Mouse (Mus musculus) adrenal gland, postnatal 36 days (tissue): Measurements from ENCODE around the gene Nup214. TPM values are rescaled to one million over a fixed set of nuclear protein-coding genes. Genes with fewer than 3 reads are reported as not detected.

Experiments
- DNase-seq, 2 experiments: peaks; one replicate each; pipeline ENCODE4 v3.0.0; 2021; ENCODE audit warnings: mixed read lengths in 1 of 2
- total RNA-seq, 2 experiments: library from RNA; stranded (reverse); gene quantifications; 2 replicates each; pipeline ENCODE4 v1.2.3; 2021

Gene Nup214
- total RNA-seq, 2 experiments from 2014 or later, result 63.1 to 65.4 TPM

DNA sequence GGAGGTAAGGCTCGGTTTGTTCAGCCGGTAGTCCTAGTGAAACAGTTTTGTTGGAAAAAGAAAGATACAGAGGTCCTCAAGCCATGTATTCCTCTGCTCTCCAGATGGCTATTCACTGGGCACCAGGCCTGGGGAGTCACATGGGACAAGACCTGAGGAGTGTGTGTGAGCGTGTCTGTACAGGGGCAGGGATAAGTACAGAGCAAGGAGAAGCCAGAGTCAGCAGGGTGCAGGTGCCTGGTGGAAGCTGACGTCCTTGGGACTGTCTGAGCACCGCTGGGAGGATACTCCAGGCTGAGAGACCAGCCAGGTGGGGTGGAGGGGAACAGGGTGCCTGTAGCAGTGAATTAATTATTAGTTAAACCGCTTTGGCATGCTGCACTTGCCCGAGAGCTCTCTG lies 10.7 kb upstream of the Nup214 start:
- DNase-seq, result no peak

DNA sequence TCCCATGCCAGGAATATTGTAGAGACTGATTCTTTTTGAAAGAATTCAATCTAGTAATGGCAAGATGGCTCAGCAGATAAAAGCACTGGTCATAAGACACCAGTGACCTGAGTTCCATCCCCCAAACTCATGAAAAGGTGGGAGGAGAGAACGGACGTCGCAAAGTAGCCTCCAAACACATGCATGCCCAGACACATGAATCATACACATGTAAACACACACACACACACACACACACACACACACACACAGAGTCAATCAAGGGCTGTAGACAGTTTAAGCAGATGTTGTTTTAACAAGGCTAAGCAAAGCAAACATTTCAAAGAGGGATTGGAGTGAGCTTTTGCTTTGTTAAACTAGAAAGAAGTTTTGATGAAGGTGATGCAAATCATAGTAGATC lies 10.0 kb upstream of the Nup214 start:
- DNase-seq, result no peak

DNA sequence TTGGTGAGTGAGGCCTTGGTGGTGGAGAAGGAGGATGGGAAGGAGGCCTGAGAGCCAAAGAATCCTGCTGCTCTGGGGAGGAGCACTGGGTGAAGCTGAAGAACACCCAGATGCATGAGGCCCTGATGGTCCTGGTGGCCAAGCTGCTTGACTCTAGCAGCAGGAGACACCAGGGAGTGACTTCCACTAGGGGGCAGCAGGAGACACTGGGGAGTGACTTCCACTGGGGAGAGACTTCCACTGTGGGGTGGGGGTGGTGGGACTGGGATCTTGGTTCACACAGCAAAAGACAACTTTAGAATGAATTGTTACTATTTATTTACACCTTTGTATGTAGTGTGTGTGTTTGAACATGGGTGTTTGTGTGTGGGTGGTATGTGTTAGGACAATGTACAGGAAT lies 9.1 kb upstream of the Nup214 start:
- peak; percentile 61 to 63 for DNase-seq

DNA sequence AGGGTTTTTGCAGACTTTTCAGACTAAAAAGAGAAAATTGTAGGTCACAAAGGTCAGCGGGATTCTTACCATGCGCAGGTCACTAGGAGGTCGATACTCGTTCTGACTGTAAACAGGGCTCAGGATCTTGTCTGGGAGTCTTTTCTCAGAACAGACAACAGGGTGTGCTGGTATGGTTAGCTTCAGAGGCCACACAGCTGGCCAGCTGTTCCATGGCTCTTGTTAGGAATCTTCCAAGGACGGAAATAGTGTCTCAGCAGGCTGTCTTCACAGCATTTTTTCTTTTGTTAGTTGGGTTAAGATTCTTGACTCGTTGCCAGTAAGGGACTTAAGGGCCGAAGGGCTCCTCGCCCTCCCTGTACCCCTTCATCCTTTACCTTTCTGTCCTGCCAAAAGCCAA lies 7.4 kb upstream of the Nup214 start:
- no peak for DNase-seq

DNA sequence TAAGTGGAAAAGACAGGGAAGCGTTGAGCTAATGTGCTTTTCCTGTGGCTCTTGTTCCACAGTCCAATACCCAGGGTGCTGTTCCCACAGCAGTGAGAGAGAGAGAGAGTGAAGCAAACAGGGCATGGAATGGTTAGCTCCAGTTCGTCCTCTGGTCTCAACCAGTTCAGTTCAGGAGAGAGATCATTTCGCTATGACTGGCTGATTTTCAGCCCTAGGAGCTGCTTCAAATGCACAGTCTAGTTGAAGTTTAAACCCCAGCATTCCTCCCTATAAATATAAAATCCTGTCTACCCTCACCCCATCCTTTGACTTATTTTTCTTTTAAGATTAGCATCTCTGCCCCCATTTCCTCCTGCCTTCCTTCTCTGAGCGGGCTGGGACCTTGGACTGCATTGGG lies 1.6 kb upstream of the Nup214 start:
- no peak for DNase-seq

DNA sequence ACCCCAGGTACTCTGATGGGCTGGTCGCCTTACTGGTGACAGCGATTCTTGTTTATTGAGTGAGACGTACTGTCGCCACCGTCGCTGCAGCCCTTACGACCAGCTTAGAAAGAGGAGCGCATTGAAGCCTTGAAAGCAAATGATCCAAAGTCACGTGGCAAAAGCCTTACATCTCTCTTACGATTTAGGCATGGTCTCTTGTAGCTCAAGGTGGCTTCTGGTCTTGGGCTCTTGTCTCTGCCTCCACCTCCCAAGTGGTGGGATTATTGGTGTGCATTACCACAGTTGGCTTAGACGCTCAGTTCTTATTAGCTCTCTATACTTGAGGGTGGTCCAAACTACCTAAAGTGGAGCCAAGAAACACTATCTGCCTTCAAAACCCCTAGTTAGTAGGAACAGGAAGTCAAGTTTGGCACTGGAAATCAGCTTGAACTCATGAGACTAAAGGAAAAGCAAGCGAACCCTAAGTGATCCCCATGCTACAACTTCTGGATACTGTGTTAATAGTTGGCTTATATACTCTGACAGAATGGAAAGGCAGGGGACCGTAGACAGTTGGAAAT lies 654 bp downstream of the Nup214 start:
- no peak for DNase-seq

DNA sequence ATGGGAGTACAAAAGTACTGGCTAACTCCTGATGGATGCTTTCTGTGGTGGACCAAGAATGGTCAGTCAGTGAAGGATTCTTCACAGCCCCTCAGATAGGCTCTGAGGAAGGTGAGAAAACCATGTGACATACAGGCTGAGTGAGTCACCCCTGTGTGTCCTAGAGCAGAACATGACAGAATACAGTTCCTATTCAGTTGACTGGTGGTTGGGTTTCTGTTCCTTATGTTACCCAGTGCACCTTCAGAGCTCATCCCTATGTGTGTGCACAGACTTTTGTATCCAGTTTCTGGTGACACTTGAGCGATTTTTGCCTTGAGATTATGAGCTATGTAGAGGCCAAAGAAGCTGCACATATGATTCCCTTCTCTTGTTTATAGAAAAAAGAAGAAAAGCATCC lies 13.5 kb downstream of the Nup214 start:
- DNase-seq, result no peak

DNA sequence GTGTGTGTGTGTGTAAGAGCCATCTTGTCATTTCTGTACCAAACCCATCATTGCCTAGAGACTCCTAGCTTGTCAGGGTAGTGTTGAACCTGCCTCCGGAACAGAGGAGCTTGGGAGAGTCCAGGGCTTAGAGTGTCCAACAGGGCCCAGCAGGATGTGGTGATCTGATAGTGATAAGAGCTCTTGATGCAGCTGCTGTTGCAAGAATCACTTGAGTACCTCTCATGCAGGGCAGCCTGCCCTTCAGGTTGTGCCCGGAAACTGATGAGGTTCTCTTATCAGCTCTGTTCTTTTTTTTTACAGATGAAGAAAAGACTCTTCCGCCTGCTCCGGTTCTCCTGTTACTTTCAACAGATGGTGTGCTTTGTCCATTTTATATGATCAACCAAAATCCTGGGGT lies 16.7 kb downstream of the Nup214 start:
- DNase-seq, result no peak

DNA sequence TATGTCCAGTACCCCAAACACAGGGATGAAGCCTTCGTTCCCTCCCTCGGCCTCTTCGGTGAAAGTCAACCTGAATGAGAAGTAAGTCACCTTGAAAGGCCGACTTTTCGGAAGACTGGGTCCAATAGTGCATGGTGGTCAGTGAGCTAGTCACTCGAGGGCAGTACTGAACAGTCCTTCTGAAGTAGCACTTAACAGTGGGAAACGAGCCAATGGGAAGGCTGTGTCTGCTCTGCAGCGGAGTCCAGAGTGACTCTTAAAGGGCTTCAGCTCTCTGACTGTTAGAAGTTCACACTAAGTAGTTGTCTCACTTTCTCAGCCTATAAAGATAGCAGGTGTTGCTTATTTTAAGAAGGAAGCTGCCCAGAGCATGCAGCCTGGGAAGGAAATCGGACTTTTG lies 20.7 kb downstream of the Nup214 start:
- DNase-seq, result no peak

DNA sequence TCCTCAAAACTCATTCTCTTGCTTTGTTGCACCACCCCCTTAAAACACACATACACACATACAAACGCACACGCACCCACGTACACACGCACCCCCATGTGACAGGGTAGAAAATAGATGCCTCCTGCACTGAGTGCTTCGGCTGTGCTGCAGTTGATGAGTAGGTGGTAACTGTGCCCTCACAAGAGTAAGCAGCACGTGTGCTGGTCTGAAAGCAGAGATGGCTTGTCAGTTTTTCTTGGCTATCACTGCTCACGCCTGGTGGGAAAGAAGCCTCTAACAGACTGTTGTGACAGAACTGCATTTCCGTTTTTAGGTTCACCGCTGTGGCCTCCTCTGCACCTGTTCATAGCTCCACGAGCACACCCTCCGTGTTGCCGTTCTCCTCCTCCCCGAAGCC lies 21.8 kb downstream of the Nup214 start:
- no peak for DNase-seq

DNA sequence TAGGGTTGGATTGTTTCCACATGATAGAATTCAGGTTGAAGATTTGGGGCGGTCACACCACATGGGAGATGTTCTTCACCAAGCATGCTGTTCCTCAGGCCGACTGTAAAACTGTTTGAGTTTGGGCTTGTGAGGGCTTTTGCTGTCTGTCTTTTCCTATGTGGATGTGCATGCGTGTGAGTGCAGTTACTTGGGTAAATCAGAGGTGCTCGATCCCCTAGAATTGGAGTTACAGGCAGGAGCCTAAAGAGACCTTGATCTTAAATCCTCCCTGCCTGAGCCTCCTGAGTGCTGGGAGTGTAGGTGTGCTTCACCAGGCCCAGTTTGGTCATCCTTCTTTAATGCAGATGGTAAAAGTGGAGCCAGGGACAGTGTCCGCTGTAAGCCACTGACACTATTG lies 23.3 kb downstream of the Nup214 start:
- DNase-seq, result no peak

DNA sequence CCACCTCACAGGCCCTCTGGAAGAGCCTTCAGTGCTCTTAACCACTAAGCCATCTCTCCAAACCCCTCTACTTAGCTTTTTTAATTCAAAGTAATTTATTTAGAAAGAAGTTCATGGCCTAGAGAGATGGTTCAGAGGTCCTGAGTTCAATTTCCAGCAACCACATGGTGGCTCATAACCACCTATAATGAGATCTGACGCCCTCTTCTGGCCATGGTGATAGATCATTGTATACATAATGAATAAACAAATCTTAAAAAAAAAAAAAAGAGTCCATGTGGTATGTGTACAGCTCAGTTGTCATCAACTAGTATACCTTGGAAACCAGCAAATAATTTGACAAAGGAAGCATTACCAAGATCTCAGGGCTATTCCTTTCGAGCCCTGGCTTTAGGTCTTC lies 24.2 kb downstream of the Nup214 start:
- no peak for DNase-seq

DNA sequence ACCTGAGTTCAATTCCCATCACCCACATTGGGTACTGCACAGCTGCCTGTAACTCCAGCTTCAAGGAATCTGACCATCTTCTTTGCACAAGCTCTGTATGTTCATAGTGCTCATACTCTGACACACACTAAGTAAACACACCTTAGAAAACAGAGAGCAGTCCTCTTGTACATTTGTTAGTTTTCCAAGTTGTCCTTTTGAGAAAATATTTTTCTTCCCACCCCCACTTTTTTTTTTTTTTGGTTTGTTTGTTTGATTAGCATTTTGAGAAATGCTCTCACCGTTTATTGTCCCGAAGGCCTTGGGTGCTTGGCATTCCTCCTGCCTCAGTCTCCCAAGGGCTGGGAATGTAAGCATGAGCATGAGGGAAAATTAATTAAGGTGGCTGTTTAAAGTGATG lies 34.1 kb downstream of the Nup214 start:
- no peak for DNase-seq

DNA sequence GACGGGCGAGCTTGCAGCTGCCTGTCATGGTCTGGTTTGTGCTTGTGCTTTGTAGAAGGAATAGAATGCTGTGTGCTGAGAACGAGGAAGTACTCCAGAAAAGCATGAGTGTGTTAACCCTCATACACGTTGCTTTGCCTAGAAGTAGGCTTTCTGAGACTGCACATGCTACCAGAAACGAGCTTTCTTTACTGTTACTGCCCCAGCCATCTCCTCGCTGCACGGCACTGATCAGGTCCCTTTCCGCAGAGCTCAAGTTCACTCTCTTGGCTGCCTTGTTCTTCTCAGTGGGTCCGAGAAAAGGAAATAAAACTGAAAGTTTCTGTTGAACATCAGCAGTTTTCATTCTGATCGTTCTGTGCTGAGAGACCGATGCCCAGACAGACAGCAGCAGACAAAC lies 34.5 kb downstream of the Nup214 start:
- no peak for DNase-seq

DNA sequence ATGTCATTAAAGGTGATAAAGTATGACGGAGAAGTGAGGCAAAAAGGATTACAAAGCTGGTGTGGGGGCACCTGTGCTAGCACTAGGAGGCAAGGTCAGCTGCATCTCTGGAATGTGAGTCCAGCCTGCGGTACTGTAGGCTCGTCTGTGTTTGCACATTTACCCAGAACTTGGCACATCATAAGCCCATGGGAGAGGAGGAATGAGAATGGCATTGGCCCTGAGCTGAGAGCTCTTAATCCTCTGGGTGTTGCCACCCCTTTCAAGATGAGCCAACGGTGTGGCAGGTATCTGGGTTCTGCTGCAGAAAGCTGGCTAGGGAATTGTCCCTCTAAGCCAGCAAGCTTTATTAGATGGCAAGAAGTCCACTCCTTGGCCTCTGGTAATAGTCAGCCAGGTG lies 45.5 kb downstream of the Nup214 start:
- no peak for DNase-seq

DNA sequence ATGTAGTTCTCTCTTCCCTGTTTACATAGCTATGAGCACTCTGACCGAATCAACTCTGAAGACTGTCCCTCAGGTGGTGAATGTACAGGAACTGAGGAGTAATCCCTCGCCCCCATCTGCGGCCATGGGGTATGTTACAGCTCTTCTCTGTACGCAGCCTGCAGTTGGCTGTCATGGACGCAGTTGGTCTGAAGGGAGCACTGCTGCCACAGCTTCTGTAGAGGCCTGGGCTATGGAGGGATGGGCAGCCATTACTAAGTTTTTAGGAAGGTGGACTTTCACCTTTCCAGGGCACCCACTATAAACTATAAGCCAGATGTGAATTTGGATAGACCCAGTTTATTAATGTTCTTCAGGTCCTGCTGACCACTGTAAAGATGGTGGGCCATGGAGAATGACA lies 46.0 kb downstream of the Nup214 start:
- DNase-seq, result no peak

DNA sequence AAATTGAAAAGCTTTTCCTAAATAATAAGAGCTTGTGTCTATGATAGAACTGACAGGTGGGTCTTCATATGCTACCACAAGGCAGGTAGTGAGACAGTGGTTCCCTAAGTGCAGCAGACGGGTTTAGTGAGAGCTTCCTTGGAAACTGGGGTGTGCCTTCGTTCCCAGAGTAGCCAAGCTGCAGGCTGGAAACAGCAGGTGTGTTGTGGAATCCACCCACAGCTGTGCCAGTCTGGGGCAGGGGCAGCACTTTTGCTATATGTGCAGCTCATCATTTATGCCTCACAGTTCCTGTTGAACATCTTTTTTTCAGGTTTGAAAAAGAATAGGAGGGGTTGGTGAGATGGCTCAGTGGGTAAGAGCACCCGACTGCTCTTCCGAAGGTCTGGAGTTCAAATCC lies 50.1 kb downstream of the Nup214 start:
- DNase-seq, result no peak

DNA sequence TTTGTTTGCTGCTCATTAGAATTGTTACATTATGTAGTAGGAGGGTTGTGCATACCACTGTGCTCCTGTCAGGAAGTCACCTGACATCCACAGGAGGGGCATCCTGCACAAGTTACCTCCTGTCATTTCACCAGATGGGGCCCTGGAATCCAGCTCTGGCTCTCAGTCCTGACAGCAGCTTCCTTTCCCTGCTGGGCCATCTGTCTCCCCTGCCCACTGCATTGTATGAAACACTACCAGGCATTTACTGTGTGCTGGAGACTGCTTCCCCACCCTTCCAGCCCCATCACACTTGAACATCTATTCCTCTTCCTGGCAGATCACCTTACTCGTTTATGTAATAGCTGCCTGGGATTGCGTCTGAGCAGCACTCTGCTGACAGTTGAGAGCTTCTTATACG lies 55.4 kb downstream of the Nup214 start:
- DNase-seq, result no peak

DNA sequence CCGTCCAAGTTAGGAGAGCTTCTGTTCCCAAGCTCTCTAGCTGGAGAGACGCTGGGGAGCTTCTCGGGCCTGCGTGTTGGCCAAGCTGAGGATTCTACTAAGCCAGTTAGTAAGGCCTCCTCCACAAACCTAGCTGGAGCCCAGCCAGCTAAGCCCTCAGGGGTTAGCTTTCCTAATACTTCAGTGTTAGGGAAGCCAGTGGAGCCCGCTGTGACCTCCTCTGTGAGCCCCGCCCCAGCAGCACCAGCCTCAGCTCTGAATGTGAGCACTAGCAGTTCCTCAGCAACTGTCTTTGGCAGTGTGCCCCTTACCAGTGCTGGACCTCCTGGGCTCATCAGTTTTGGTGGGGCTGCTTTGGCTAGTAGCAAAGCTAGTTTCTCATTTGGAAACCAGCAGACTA lies 59.2 kb downstream of the Nup214 start:
- peak; percentile 38 to 70 for DNase-seq

DNA sequence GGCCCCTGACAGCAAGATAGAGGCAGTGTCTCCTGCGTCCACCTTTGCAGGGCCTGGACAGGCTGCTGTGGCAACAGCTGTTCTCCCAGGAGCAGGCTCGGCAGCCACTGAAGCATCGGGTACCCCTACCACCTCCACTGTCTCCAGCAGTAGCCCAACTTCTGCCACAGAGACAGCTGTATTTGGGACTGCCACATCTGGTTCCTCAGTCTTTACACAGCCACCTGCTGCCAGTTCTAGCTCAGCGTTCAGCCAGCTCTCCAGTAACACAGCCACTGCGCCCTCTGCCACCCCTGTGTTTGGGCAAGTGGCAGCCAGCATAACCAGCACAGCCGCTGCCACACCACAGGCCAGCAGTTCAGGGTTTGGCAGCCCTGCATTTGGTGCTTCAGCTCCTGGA lies 60.0 kb downstream of the Nup214 start:
- DNase-seq, result no peak

DNA sequence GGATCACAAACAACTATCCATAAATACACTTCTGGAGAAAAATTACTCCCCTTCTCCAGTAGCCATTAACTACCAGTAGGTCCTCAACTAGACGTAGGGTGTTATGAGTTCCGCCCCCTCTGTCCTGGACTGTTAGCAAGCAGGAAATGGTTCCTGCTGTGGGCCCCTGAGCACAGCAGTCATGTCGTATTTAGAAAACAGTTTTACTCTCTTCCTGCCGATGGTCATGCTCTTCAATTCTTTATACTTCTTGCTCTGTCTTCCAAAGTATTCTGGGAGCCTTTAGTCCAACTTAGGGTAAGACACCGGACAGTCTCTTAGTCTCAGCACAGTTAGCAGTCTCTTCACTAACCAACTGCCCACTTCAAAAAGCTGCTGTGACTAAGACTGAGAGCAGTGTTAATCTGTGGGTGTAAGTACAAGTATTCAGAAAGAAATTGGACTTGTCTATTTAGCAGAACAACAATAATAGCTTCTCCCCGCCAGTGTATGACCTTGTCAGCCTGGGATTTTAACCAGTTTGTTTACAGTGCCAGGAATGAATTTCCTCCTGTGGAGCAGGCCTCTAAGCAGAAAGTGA lies 63.1 kb downstream of the Nup214 start:
- no peak for DNase-seq

DNA sequence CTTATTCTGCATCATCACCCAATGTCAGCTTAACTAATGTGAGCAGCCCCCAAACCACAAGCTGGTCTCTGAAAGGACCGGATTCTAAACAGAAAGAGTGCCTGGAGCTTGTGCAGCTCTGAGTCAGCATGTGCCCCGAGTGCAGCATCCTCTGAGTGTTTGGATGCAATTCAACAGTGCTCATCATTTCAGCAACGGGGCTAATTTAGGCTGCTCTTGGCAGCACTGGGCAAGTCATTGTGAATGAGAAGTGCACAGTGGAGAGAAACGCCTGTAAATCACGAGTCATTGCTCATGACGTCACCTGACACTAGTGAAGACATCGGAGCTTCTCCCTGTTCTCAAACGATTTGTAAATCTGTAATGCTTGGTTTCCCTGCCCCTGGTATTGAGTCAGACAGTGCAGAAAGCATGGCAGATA lies 64.4 kb downstream of the Nup214 start:
- DNase-seq, result peak; percentile 20 to 23

DNA sequence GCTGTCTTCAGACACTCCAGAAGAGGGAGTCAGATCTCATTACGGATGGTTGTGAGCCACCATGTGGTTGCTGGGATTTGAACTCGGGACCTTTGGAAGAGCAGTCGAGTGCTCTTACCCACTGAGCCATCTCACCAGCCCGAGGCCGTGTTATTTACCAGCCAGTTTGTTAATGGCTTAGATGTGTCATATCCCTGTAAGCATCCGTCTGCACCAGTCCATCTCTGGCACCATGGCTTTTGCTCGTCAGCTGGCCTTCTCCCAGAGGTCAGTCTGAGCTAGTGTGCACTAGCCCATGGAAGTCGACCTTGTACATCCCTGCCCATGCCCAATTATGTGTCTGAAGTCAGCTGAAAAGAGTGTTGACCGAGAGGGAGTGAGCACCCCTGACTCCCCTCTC lies 66.4 kb downstream of the Nup214 start:
- DNase-seq, result peak in 1 of 2 experiments; percentile 44

DNA sequence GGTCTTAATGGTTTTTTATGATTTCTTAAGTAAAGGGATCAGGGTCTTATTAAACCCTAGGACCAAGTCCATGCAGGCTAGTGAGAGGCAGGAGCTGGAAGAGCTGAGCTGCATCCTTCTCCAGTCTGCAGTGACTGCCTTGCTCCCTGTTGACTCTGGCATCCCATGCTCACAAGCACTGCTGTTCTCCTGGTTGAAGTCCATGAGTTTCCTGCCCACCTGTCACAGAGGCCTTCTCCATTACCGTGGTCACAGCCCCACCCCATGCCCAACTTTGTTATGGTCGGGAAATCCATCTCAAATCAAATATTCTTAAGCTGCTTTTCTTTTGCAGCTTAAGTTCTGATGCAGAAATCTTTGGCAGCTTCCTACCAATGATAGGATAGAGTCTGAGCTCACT lies 66.9 kb downstream of the Nup214 start:
- no peak for DNase-seq

DNA sequence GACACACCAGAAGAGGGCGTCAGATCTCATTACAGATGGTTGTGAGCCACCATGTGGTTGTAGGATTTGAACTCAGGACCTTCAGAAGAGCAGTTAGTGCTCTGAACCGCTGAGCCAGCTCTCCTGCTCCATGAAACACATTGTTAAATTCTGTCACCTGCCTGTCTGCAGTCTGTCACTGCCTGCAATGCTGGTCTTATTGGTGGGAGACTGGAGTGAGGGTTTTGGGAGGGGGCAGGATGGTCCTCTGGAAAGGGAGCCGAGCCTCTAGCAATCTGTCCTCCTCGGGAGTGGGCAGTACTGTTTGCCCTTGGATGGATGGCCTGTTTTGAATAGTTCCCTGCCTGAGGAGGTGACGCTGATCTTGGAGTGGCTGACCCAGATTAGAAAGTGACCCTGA lies 69.6 kb downstream of the Nup214 start:
- DNase-seq, result no peak
